18 mouse cellular contexts compared by ENCODE assay signal in genomic region chr2:147748006-147748405, GRCm38 (mm10).
DNase-seq lines count a peak whose midpoint lies in the region; ATAC-seq and TF ChIP-seq lines count a peak whose summit lies in the region.
"Had no signal": no experiment of that assay in that cellular context is flagged by ENCODE, and none has a peak within 500 bp of the region (broad histone marks: within the 10 kb centered on the region; RNA-seq: fewer than 3 reads in every experiment).

No protein-coding gene starts in this region.

- intact Hi-C loops in left cerebral cortex, postnatal 25 days (cut with DNase I) = no loop called here

- H3K27me3 ChIP-seq in kidney, adult 2 months (replicated peaks; ENCODE audit: control insufficient read depth, insufficient read depth, low read length) = no peaks in the 10 kb centered on the region
- H3K27me3 ChIP-seq in kidney, embryonic 15.5 days = 0 out of 2 replicates have a peak, but pooled peaks cover 7% of the 10 kb centered on the region
- H3K27me3 ChIP-seq: embryonic facial prominence, embryonic 15.5 days; forebrain, embryonic 15.5 days; heart, embryonic 15.5 days; hindbrain, embryonic 13.5 days had no signal

- no peaks in the 10 kb centered on the region for H3K9me3 ChIP-seq in kidney, embryonic 15.5 days (replicated peaks)
- H3K9me3 ChIP-seq: embryonic facial prominence, embryonic 15.5 days; forebrain, embryonic 15.5 days; heart, embryonic 15.5 days; hindbrain, embryonic 13.5 days had no signal

- no peak for ATAC-seq in kidney, embryonic 15.5 days (replicated peaks; ENCODE audit: low FRiP score)
- ATAC-seq: forebrain, embryonic 15.5 days had no signal

- no peak overlapping the region for H3K9ac ChIP-seq in kidney, embryonic 15.5 days
- H3K9ac ChIP-seq: embryonic facial prominence, embryonic 15.5 days; forebrain, embryonic 15.5 days; heart, embryonic 15.5 days; hindbrain, embryonic 13.5 days had no signal

- no peaks in the 10 kb centered on the region for H3K36me3 ChIP-seq in kidney, adult 2 months (ENCODE audit: control insufficient read depth, insufficient read depth, low read length)
- H3K36me3 ChIP-seq in kidney, embryonic 15.5 days = no peaks in the 10 kb centered on the region
- H3K36me3 ChIP-seq: embryonic facial prominence, embryonic 15.5 days; forebrain, embryonic 15.5 days; heart, embryonic 15.5 days; hindbrain, embryonic 13.5 days had no signal

- no peak for TF ChIP-seq POLR2A in kidney, adult 2 months (IDR thresholded peaks at IDR 0.05; ENCODE audit: low read depth, low read length)

- WGBS in kidney, adult 2 months = 15% methylated on average over 4 of the region's 4 CpGs
- 21% methylated on average over 4 of the region's 4 CpGs for WGBS in kidney, embryonic 15.5 days

- no peak overlapping the region for H3K4me2 ChIP-seq in kidney, embryonic 15.5 days
- H3K4me2 ChIP-seq: embryonic facial prominence, embryonic 15.5 days; forebrain, embryonic 15.5 days; heart, embryonic 11.5 days; heart, embryonic 15.5 days; hindbrain, embryonic 13.5 days had no signal

- no peak overlapping the region for H3K4me3 ChIP-seq in kidney, adult 2 months (ENCODE audit: insufficient read depth, low read depth, low read length)
- no peak overlapping the region for H3K4me3 ChIP-seq in kidney, embryonic 15.5 days (replicated peaks)
- H3K4me3 ChIP-seq: embryonic facial prominence, embryonic 15.5 days; erythroblast, embryonic 14.5 days; forebrain, embryonic 15.5 days; heart, adult 2 months; heart, embryonic 15.5 days; hindbrain, embryonic 13.5 days had no signal

- H3K4me1 ChIP-seq in kidney, adult 2 months (ENCODE audit: control insufficient read depth, insufficient read depth, low read length) = no peaks in the 10 kb centered on the region
- no peaks in the 10 kb centered on the region for H3K4me1 ChIP-seq in kidney, embryonic 15.5 days
- H3K4me1 ChIP-seq: embryonic facial prominence, embryonic 15.5 days; forebrain, embryonic 15.5 days; heart, embryonic 15.5 days; hindbrain, embryonic 13.5 days had no signal

- no peak overlapping the region for H3K27ac ChIP-seq in kidney, adult 2 months (ENCODE audit: insufficient read depth, low read depth, low read length)
- H3K27ac ChIP-seq in kidney, embryonic 15.5 days = no peak overlapping the region
- H3K27ac ChIP-seq: embryonic facial prominence, embryonic 15.5 days; forebrain, embryonic 15.5 days; heart, adult 2 months; heart, embryonic 15.5 days; hindbrain, embryonic 13.5 days had no signal

- TF ChIP-seq CTCF in kidney, adult 2 months (conservative IDR thresholded peaks at IDR 0.05; ENCODE audit: insufficient read depth, insufficient read length, low read depth, low read length) = no peak

- peak; percentile 50 for DNase-seq in kidney, adult 2 months
- DNase-seq in kidney, adult 9 months = peak; percentile 40
- DNase-seq in kidney, postnatal 25 days = peak; percentile 37 to 41
- DNase-seq in left cerebral cortex, adult 11 months (ENCODE audit: low spot score) = no peak
- DNase-seq in left cerebral cortex, postnatal 25 days (ENCODE audit: low spot score in 2 of 2) = no peak
- DNase-seq: cerebellum, adult 11 months; cerebellum, adult 8-10 months; cerebellum, postnatal 14 days; gastrocnemius, postnatal 14 days; heart, adult 2 months; heart, postnatal 14 days had no signal

Comparison
In these comparisons a context has a peak if more than half of its experiments do, and no peak if none do; other contexts are left out.
1. DNase-seq: peak in kidney, adult 2 months (single experiment), kidney, adult 9 months (single experiment) and kidney, postnatal 25 days (2 of 2); none in left cerebral cortex, adult 11 months (single experiment) and left cerebral cortex, postnatal 25 days (0 of 2).